Mouse (Mus musculus): Measurements from ENCODE around the gene Wnt4.

- TF ChIP-seq CTCF (IDR thresholded peaks at IDR 0.05; ENCODE audit: insufficient read depth, low read length) = peak; percentile 47
- no peak for TF ChIP-seq POLR2A (IDR thresholded peaks at IDR 0.05; ENCODE audit: borderline replicate concordance, extremely low read depth, low read depth, low read length)
Measured at GRCm38 (mm10) chr4:137308377-137308776, 31.1 kb downstream of the Wnt4 start.
